20 mouse cellular contexts compared by ENCODE assay signal in the genomic region with DNA sequence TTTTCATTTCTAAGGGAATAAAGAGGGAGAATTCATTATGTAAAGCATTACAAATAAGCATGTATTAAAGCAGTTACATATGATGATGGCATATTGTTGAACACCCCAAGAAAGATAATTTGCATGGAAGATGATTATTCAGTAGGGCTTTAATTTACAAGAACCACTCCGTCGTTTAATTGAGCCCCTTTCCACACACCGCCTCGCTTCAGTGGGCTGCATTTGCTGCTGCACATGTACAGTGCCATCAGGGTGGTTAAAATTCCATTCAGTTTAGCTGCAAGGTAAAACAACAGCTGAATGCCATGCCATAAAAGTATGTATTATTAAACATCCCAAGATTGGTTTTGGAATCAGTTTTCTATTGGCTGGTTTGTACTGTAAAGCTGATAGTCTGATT. TPM values are rescaled to one million over a fixed set of nuclear protein-coding genes. Genes with fewer than 3 reads are reported as not detected.
DNase-seq lines count a peak whose midpoint lies in the region; ATAC-seq lines count a peak whose summit lies in the region.
"Had no signal": no experiment of that assay in that cellular context is flagged by ENCODE, and none has a peak within 500 bp of the region (broad histone marks: within the 10 kb centered on the region; RNA-seq: fewer than 3 reads in every experiment).

No protein-coding gene starts in this region.

- peak; percentile 76 for ATAC-seq in hindbrain, embryonic 13.5 days (ENCODE audit: low FRiP score)
- ATAC-seq in midbrain, embryonic 15.5 days (replicated peaks) = peak; percentile 59; the same call in 1 of the 2 replicates
- no peak; the same call in 1 of the 2 replicates for ATAC-seq in midbrain, embryonic 16.5 days
- ATAC-seq in liver, embryonic 13.5 days (ENCODE audit: low read depth) = no peak
- no peak for ATAC-seq in activated CD4-positive, CD25-positive, alpha-beta regulatory T cell, adult 4 months

- no peak for DNase-seq in hindbrain, embryonic 10.5 days (ENCODE audit: low spot score)
- no peak for DNase-seq in liver, embryonic 13.5 days
- no peak for DNase-seq in thymus, postnatal 4 days
- DNase-seq: adrenal gland, postnatal 14 days; cerebellum, adult 11 months; cerebellum, postnatal 10 days; gastrocnemius, postnatal 14 days; heart, adult 2 months; kidney, adult 11 months; lung, embryonic 14.5 days; lung, postnatal 36 days; right cerebral cortex, postnatal 4 days; thymus, adult 2 months had no signal

- no peaks in the 10 kb centered on the region for H3K9me3 ChIP-seq in hindbrain, embryonic 13.5 days
- H3K9me3 ChIP-seq in hindbrain, embryonic 10.5 days = no peaks in the 10 kb centered on the region
- no peaks in the 10 kb centered on the region for H3K9me3 ChIP-seq in midbrain, embryonic 15.5 days
- H3K9me3 ChIP-seq in midbrain, embryonic 16.5 days (replicated peaks; ENCODE audit: control insufficient read depth, low read length, poor library complexity, severe bottlenecking) = no peaks in the 10 kb centered on the region
- no peaks in the 10 kb centered on the region for H3K9me3 ChIP-seq in liver, embryonic 13.5 days (replicated peaks)
- H3K9me3 ChIP-seq: embryonic facial prominence, embryonic 13.5 days; limb, embryonic 13.5 days had no signal

- H3K36me3 ChIP-seq in hindbrain, embryonic 13.5 days = no peaks in the 10 kb centered on the region
- no peaks in the 10 kb centered on the region for H3K36me3 ChIP-seq in hindbrain, embryonic 10.5 days
- no peaks in the 10 kb centered on the region for H3K36me3 ChIP-seq in midbrain, embryonic 15.5 days (replicated peaks)
- no peaks in the 10 kb centered on the region for H3K36me3 ChIP-seq in midbrain, embryonic 16.5 days (ENCODE audit: control insufficient read depth, insufficient read depth, low read length)
- no peaks in the 10 kb centered on the region for H3K36me3 ChIP-seq in liver, embryonic 13.5 days
- H3K36me3 ChIP-seq: embryonic facial prominence, embryonic 13.5 days; limb, embryonic 13.5 days had no signal

- WGBS in hindbrain, embryonic 13.5 days = 38% methylated on average over 4 of the region's 4 CpGs
- 93% methylated on average over 4 of the region's 4 CpGs for WGBS in hindbrain, embryonic 10.5 days
- WGBS in midbrain, embryonic 15.5 days = 45% methylated on average over 4 of the region's 4 CpGs
- 63% methylated on average over 4 of the region's 4 CpGs for WGBS in midbrain, embryonic 16.5 days
- 85% methylated on average over 4 of the region's 4 CpGs for WGBS in liver, embryonic 13.5 days (ENCODE audit: insufficient replicate concordance)

- H3K4me1 ChIP-seq in hindbrain, embryonic 13.5 days (replicated peaks) = peaks cover 25% of the 10 kb centered on the region
- H3K4me1 ChIP-seq in hindbrain, embryonic 10.5 days (replicated peaks) = no peaks in the 10 kb centered on the region; the same call in 1 of the 2 replicates
- H3K4me1 ChIP-seq in midbrain, embryonic 15.5 days = peaks cover 10% of the 10 kb centered on the region; the same call in 1 of the 2 replicates
- peaks cover 2% of the 10 kb centered on the region; the same call in 1 of the 2 replicates for H3K4me1 ChIP-seq in midbrain, embryonic 16.5 days (ENCODE audit: control insufficient read depth, insufficient read depth, low read length)
- peaks cover 89% of the 10 kb centered on the region for H3K4me1 ChIP-seq in liver, embryonic 13.5 days (replicated peaks)
- H3K4me1 ChIP-seq: embryonic facial prominence, embryonic 13.5 days had no signal

- no peaks in the 10 kb centered on the region for H3K27me3 ChIP-seq in hindbrain, embryonic 13.5 days
- no peaks in the 10 kb centered on the region for H3K27me3 ChIP-seq in hindbrain, embryonic 10.5 days (ENCODE audit: insufficient read depth, poor library complexity, severe bottlenecking)
- no peaks in the 10 kb centered on the region for H3K27me3 ChIP-seq in midbrain, embryonic 15.5 days (replicated peaks)
- no peaks in the 10 kb centered on the region for H3K27me3 ChIP-seq in midbrain, embryonic 16.5 days (ENCODE audit: control insufficient read depth, insufficient read depth, low read depth, low read length)
- no peaks in the 10 kb centered on the region for H3K27me3 ChIP-seq in liver, embryonic 13.5 days
- H3K27me3 ChIP-seq: embryonic facial prominence, embryonic 13.5 days; limb, embryonic 13.5 days had no signal

- H3K9ac ChIP-seq in hindbrain, embryonic 13.5 days = no peak overlapping the region
- H3K9ac ChIP-seq in midbrain, embryonic 15.5 days = no peak overlapping the region
- H3K9ac ChIP-seq in midbrain, embryonic 16.5 days (ENCODE audit: low read depth, low read length) = no peak overlapping the region
- H3K9ac ChIP-seq in liver, embryonic 13.5 days = 0 out of 2 replicates have a peak overlapping the region, but pooled peaks have one; percentile 43
- H3K9ac ChIP-seq: embryonic facial prominence, embryonic 13.5 days; limb, embryonic 13.5 days; lung, embryonic 14.5 days had no signal

- H3K4me2 ChIP-seq in hindbrain, embryonic 13.5 days = no peak overlapping the region
- H3K4me2 ChIP-seq in midbrain, embryonic 15.5 days = no peak overlapping the region
- H3K4me2 ChIP-seq in midbrain, embryonic 16.5 days (ENCODE audit: low read length) = no peak overlapping the region
- H3K4me2 ChIP-seq in liver, embryonic 13.5 days = peak overlapping the region; percentile 39
- H3K4me2 ChIP-seq: embryonic facial prominence, embryonic 13.5 days; limb, embryonic 13.5 days; lung, embryonic 14.5 days had no signal

- no peak overlapping the region for H3K4me3 ChIP-seq in hindbrain, embryonic 13.5 days
- no peak overlapping the region for H3K4me3 ChIP-seq in hindbrain, embryonic 10.5 days
- no peak overlapping the region for H3K4me3 ChIP-seq in midbrain, embryonic 15.5 days
- H3K4me3 ChIP-seq in midbrain, embryonic 16.5 days (ENCODE audit: low read depth, low read length) = no peak overlapping the region
- no peak overlapping the region for H3K4me3 ChIP-seq in liver, embryonic 13.5 days (replicated peaks)
- H3K4me3 ChIP-seq: embryonic facial prominence, embryonic 13.5 days; heart, adult 2 months; limb, embryonic 13.5 days; myocyte had no signal

- H3K27ac ChIP-seq in hindbrain, embryonic 13.5 days = no peak overlapping the region
- no peak overlapping the region for H3K27ac ChIP-seq in hindbrain, embryonic 10.5 days
- no peak overlapping the region; the same call in 1 of the 2 replicates for H3K27ac ChIP-seq in midbrain, embryonic 15.5 days
- no peak overlapping the region for H3K27ac ChIP-seq in midbrain, embryonic 16.5 days (ENCODE audit: low read length)
- no peak overlapping the region; the same call in 1 of the 2 replicates for H3K27ac ChIP-seq in liver, embryonic 13.5 days
- H3K27ac ChIP-seq: embryonic facial prominence, embryonic 13.5 days; heart, adult 2 months; limb, embryonic 13.5 days had no signal

RNA-seq across cellular contexts. Expression of a gene that starts 19.0 kb away (rescaled TPM):
- 61.9 and 65.4 TPM in 2 replicates for polyA plus RNA-seq in hindbrain, embryonic 13.5 days (2015; fragmentation: Nextera tagmentation; extraction: Ambion mirVana)
- 49.3 and 52.3 TPM in 2 replicates for polyA plus RNA-seq in hindbrain, embryonic 10.5 days (2016; fragmentation: Nextera tagmentation; extraction: Ambion mirVana)
- polyA plus RNA-seq in midbrain, embryonic 15.5 days (2015; fragmentation: Nextera tagmentation; extraction: Ambion mirVana) = 59.7 and 60.1 TPM in 2 replicates
- polyA plus RNA-seq in midbrain, embryonic 16.5 days (2015; fragmentation: Nextera tagmentation; extraction: Ambion mirVana) = 38.1 and 51.2 TPM in 2 replicates
- polyA plus RNA-seq in liver, embryonic 13.5 days (2015; fragmentation: Nextera tagmentation; extraction: Ambion mirVana) = 8.1 and 9.5 TPM in 2 replicates
- polyA plus RNA-seq in activated CD4-positive, CD25-positive, alpha-beta regulatory T cell, adult 4 months (2017; shearing (Covaris generic)) = 1 to 10 TPM; 7.6 to 9.1 TPM

Comparison
In these comparisons a context has a peak if more than half of its experiments do, and no peak if none do; other contexts are left out.
1. ATAC-seq: peak in hindbrain, embryonic 13.5 days (single experiment) and midbrain, embryonic 15.5 days (single experiment); none in midbrain, embryonic 16.5 days (single experiment), liver, embryonic 13.5 days (single experiment) and activated CD4-positive, CD25-positive, alpha-beta regulatory T cell, adult 4 months (single experiment).